Mouse (Mus musculus): Measurements from ENCODE around the gene Fam110a.

Gene Fam110a

DNA sequence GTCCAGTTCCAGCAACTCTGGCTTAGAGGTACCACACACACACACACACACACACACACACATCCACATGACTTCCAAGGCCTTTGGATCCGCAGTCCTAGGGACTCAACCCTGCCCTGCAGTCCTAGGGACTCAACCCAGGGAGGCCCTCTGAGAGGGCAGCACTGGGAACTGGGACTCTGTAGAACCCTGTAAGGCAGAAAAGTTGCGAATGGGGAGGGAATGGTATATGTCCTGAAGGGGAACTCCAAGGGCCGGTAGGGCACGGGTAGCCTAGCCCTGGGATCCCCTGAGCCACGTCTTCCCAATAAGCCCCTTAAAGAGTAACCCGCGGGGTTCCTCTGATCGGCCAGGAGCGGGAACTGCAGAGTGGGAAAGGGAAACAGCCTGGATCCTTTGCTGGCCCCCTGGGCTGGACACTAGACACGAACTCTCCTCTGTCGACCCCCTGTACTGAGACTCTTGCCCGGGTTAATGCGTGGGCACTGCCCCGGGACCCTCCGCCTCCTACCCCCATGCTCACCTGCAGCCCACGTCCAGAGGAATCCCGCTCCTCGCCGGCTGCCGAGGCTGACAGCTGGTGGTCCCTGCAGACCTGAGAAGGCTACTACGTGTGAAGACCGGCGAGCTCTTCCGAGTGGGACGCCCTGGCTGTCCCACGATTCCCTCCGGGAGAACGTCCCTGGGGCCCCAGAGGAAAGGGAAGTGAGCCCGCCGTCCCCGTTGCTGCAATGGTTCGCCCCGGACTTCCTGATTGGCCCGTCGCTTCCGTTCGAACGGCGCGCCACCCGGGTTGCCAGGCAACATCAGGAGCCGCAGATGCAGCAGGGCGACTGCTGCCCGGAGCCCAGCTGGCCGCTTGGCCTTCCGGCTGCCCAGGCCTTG is at the start of gene Fam110a:
Fam110a (minus strand) TSS at position 750 of the 885 bp plus-strand sequence.
- peak; percentile 97 for DNase-seq (ENCODE audit: inconsistent ontology term)

DNA sequence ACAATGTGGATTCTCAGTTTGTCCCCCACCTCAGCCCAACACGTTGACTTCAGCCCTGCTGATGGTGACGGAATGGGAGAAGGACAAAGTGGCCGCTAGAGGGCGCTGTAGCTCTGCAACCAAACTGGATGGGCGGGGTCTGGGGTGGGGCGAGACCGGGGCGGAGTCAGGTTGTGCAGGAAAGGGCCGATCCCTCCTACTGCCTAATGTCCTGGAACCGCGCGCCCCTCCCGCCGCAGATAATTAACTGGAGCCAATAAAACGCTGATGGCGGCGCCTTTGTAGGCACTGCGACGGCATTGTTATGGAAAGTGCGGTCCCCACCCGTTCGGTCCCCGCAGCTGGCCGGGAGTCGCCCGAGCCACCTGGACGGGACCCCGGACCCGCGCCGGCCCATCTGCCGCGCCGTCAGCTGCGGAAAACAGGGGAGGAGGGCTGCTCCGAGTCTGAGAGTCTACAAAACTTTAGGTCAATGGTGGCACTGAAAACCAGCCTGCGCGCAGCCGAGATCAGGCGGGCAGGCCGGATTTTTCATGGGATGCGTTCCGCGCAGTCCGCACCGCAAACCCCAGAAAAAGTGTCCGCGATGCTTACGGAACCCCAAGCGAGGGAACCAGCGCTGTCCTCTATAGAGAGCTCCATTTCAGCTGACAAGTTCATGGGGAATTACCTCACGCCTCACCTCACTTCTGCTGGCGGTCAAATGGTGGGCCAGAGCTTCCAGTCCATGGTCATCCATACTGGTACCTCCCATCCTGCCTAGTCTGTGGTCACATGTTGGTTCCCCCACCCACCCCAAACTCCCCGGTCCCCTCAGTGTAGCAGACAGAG is 49.4 kb upstream of the Fam110a start:
- peak; percentile 92 for DNase-seq (ENCODE audit: inconsistent ontology term)

DNA sequence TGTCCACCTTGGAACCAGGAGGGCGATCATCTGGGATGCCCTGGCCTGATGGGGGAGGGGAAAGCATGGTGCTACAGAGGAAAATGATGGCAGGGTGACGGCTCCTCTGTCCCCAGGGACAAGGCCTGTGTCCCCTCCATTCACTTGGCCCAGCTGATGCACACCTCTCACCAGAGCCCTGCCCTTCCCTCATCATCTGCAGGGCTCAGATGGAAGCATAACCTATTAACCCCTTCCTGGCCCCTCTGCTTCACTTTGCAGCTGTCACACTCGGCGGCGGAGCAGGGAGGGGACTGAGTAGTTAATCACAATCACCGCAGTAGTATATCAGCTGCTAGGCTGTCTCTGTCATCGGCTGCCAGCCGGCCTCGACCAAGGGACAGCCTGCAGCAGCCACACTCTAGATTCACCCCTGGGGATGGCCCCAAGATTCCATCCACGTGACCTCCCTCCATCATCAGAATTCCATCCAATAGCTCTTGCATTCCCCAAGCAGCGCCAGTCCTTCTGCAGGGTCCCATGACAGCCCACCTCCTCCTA is 44.9 kb upstream of the Fam110a start:
- DNase-seq (ENCODE audit: inconsistent ontology term) = no peak

DNA sequence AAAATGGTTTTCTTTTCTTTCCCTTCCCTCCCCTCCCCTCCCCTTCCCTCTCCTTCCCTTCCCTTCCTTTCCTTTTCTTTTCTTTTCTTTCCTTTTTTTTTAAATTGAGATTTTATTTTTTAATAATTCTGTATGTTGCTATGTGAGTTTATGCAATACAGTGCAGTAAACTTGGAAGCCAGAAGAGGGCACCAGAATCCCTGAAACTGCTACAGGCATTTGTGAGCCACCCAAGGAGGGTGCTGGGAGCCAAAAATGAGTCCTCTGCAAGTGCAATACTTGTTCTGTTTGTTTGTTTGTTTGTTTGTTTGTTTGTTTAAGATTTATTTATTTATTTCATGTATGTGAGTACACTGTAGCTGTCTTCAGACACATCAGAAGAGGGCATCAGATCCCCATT is 42.0 kb upstream of the Fam110a start:
- no peak for DNase-seq (ENCODE audit: inconsistent ontology term)

DNA sequence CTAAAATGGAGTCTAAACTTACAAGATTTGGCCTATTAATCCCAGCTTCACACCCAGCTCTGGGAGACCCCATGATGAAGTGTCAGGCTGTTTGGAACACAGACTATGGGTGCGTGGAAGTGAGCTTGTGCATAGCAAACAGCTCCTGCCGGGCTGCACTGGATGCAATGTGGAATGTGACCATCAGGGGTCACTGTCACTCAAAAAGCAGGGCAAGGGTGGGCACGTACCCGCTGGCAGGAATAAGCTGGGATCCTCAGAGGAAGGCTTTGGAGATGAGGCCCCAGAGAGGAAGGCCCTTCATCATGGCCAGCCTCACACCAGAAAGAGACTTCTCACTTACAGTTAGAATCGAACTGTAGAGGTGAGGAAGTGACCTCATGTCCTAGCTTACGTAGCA is 40.2 kb upstream of the Fam110a start:
- no peak for DNase-seq (ENCODE audit: inconsistent ontology term)

DNA sequence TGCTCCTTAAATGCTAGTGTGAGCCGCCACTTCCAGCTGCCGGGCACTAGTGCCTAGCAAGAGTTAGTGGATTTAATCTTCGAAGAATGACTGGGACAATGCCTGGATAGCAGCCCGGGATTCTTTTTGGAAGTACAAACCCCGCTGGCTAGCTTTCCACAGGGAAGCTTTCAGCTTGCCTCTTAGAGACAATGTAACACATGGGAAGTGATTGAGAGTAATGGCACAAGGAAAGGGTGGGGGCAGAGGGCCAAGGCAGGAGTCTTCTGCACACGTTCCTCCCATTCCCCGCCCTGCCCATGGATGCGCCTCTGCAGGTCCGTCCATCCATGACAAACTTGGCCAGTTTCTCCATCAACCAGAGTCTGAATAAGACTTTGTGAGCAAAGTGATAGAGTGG is 36.6 kb upstream of the Fam110a start:
- no peak for DNase-seq (ENCODE audit: inconsistent ontology term)

GRCm38 (mm10) chr2:152015997-152016396 is 36.0 kb upstream of the Fam110a start:
- no peak for DNase-seq (ENCODE audit: inconsistent ontology term)

GRCm38 (mm10) chr2:152012701-152013100 is 32.7 kb upstream of the Fam110a start:
- DNase-seq (ENCODE audit: inconsistent ontology term) = no peak

- DNase-seq (ENCODE audit: inconsistent ontology term) = no peak
These were observed 32.2 kb upstream of the Fam110a start for GRCm38 (mm10) chr2:152012222-152012621.

DNA sequence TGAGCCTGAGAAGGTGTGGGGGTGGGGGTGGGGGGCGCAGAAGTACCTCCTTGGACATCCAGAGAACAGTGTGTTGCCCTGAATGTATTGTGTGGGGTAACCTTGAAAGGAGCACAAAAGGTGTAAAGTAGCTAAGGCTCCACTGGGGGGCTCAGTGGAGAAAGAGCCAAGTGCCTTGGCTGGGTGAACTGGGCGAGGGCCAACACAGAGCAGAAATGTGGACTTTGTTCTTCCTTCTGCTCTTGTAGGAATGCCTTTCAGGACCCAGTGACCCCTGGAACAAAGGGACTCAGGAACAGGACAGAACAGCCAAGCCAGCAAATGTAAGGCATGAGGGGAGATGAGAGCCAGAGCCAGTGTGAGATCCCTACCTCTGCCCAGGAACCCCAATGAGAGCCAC is 31.7 kb upstream of the Fam110a start:
- peak; percentile 62 for DNase-seq (ENCODE audit: inconsistent ontology term)

- no peak for DNase-seq (ENCODE audit: inconsistent ontology term)
These were observed 30.6 kb upstream of the Fam110a start for GRCm38 (mm10) chr2:152010661-152011060.

DNA sequence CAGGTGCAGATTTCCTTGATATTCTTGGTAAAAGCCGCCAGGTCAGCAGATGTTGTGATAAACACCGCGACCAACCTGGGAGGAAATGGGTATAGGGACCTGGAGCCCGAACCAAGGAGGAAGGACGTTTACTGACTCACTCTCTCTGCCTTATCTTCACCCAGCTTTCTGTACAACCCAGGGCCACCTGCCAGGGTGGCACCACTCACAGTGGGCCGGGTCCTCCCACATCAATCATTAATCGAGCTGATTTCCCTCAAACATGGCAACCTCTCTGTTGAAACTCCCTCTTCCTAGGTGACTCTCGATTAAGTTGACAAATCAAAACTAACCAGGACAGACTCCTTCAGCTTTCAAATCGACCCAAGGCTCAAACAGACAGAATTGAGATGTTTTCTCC is 30.2 kb upstream of the Fam110a start:
- DNase-seq (ENCODE audit: inconsistent ontology term) = no peak

DNA sequence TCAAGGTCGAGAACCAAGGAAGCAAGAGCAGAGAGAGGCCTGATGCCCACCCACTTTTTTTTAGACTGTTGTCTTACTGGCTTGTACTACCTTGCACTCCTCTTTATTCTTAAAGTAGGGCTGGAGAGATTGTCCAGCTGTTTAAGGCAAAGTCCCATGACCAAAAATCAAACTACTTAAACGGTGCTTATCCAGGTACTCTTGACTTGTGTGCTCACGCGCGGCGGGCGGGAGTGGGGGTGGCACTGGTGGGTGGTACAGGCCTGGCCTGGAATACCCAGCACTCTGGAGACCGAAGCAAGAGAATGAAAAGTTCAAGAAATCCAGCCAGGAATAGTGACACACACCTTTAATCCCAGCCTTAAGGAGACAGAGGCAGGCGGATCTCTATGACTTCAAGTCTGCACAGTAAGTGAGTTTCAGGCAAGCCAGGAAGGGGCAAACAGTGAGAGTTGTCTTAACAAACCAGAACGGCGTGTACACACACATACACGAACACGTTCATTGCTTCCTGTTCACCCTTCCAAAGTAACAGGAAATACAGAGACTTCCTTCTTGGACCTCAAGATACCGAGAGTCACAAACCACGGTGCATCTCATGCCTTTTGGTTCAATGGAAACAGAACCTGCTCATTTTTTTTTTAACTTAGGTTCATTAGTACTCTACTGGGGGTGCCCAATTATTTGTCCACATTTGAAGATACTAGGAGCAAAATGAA is 29.2 kb upstream of the Fam110a start:
- DNase-seq (ENCODE audit: inconsistent ontology term) = no peak

DNA sequence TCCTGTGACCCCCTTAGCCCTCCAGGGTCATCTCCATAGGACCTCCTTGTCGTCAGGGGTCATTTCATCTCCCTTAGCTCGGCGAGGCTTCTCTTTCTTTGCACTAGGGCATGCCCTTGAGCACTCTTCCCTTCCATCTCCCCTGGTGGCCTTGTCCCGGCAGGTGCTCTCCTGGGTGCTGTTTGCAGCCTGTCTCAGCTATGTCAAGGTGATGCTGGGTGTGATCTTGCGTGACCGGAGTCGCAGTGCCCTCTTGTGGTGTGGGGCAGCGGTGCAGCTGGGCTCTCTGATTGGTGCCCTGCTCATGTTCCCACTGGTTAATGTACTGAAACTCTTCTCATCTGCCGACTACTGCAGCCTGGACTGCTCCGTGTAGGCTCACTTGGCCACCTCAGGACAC is 27.8 kb upstream of the Fam110a start:
- DNase-seq (ENCODE audit: inconsistent ontology term) = no peak

GRCm38 (mm10) chr2:152002529-152002928 is 22.5 kb upstream of the Fam110a start:
- no peak for DNase-seq (ENCODE audit: inconsistent ontology term)

DNA sequence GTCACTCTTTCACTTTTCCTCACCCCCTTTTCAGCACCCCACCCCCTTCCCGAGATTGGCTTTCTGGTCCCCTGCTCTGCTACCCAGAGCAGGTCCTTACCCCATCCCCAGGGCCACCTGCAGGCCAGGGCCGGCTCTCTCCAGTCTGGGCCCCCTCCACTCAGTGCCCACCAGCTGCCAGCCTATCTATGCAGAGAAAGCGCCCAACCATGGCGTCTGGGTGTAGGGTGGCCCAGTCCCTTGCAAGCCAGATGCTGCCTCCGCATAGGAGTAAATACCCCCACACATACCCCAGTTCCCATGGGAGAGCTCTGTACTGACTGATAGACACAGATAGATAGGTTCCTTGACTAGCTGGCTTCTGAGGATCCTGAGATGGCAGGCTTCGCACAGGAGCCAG is 20.7 kb upstream of the Fam110a start:
- no peak for DNase-seq (ENCODE audit: inconsistent ontology term)

DNA sequence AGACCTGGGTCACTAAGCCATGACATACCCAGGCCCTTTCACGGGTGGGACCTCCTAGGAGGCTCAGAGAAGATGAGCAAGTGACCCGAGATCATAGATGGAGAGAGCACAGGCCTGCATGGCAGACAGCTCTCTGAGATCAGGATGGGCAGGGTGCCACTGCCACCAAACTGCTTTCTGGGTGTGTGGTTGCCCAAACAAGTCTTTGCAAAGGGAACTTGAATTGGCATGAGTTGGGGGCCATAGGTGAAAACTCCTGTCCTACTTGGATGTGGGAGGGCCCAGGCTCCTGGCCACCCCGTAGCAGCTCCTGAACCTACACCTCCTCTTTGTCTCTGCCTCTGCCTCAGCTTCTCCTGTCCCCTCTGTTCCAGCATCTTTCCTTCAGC is 20.3 kb upstream of the Fam110a start:
- no peak for DNase-seq (ENCODE audit: inconsistent ontology term)

GRCm38 (mm10) chr2:151999669-152000290 is 19.8 kb upstream of the Fam110a start:
- DNase-seq (ENCODE audit: inconsistent ontology term) = no peak

GRCm38 (mm10) chr2:151998932-151999331 is 18.9 kb upstream of the Fam110a start:
- DNase-seq (ENCODE audit: inconsistent ontology term) = no peak

- no peak for DNase-seq (ENCODE audit: inconsistent ontology term)
These were observed 18.5 kb upstream of the Fam110a start for GRCm38 (mm10) chr2:151998505-151998899.

- DNase-seq (ENCODE audit: inconsistent ontology term) = no peak
These were observed 17.9 kb upstream of the Fam110a start for GRCm38 (mm10) chr2:151997776-151998504.
